Mouse (Mus musculus) kidney, postnatal 25 days (tissue): Measurements from ENCODE around the gene Rad52.

Source experiments
- DNase-seq, 2 experiments: peaks; one replicate each; pipeline ENCODE4 v3.0.0; 2021; ENCODE audit warnings: mixed read lengths in 2 of 2

Gene Rad52

DNA sequence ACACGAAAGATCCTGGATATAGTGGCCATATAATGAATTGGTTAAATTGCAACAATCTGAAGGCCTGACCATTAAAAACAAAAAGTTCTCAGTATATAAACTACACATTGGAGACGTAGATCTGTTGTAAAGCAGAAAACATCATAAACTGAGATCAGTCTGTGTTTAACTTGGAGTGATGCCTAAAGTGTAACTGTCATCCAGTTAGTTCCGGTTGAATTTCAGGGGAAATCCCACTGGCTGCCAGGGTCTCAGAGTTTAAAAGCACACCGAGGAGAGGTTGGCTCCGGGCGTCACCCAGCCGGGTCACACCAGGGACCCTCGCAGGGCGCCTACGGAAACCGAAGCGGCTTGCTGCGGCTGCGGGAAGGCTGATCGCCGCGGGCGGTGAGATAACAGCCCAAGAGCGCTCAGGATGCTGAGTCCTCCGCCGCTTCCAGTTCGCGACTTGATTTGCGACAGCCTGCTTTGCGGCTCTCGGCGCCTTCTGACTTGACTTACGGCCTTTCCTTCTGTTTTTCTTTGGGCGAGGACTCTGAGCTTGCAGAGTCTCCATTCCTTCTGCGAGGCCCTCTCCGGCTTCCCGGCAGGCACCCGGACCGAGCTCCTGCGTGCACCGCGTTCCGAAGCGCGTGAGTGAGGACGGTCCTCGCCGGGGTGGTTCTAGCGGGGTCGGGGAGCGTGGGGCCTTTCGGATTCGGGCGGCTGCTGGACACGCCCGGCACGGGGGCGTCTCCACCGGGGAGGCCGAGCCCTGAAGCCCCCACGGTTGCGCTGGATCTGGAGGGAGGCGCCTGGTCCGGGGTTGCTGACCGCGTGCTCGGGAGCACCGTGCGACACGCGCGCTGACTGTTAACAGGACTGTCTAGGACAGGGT, at the start of gene Rad52:
Gene Rad52, plus strand, starts transcription at position 495 of the 877 bp plus-strand sequence.
- peak; percentile 85 to 93 for DNase-seq

DNA sequence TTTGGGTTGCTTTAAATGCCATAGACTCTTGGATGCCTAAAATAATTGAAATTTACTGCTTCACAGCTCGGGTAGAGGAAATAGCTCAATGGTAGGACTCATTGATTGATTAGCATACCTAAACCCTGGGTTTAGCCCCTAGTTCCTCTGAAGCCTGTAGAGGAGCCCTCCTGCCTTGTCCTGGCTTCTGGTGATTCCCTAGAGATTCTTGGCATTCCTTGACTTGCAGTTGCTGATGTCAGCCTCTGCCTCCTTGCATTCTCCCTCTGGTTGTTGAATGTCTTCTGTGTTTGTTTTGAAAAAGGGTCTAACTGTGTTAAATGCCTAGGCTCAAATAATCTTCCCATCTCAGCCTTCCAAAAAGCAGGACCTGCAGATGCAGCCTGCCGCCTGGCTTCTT, 48.3 kb upstream of the Rad52 start:
- DNase-seq, result no peak

DNA sequence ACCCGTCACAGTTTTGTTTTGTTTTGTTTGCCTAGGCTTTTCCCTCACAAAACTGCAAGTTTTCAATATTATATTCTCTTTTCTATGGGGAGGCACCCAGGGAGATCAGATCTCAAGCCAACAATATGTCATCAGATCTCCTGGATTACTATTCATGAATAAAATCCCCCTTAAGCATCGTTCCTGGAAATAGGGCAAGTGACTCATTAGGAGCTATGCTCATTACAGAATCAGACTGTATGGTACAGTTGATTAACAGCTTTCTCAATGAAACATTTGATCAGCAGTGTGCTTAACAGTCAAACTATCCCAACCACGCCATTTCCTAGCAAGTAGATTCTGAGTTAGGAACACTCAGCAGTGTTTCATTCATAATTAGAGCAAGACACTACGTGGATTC, 47.0 kb upstream of the Rad52 start:
- no peak for DNase-seq

DNA sequence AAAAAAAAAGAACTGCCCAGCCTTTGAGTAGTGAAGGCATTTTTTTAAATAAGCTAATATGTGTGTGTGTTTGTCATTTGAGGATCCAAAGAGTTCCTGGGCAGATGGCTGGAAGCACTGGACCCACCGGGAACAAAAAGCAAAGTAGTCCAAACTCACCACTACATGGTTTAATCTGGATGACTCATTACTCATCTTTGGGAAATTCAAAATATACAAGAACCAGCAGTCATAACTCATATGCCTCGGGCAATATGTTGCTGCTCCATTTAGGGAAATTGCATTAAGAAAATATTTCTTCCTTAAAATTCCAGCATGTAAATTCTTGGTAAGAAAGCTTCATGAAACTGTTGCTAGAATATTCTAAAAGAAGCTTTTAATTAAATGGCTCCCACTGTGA, 42.3 kb upstream of the Rad52 start:
- no peak for DNase-seq

DNA sequence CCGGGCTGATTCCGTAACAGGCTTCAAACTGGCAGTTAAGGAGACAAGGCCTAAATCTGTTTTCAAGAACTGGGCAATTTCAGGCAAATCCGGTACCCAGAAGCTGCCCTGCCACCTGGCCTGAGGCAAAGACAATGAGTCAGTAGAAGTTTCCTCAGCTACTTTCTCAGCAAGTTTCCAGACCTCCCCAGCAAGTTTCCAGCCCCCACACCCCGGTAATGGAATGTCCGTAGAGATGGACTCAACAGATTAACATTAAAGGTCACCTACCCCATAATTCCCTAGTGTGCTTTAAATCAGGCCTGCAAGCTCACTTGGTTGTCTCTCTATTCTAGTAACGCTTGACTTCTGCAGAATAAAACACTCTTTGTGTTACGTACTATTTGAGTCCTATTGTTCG, 41.0 kb upstream of the Rad52 start:
- no peak for DNase-seq

DNA sequence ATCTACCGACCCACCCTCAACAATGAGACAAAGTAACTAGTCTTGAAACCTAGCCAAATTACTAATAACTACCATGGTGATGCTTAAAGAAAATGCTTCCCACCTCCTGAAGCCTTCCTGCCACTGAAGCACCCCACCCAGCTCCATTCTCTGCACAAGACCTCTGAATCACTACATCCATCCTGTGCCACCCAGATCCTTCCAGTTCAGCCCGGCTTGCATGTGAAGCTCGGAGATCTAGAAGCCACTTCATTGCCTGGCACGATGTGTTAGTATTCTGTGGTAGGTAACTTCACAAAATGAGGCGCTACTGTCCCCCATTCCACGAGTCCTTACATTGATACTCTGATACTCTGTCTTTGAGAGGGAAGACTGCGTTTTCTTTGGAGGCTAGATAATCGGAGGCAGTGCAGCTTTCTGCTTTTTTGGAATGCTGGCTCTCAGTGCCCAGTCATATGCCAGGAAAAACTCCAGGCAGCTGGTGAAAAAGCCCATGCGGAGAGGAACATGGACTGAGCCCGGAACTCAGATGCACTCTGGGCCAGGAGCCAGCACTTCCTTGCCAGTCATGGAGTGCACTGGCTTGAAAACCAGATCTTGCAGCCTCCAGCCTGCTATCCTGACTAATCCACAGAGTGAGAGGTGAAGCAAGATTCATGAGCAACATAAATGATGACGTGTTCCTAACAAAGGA, 38.0 kb upstream of the Rad52 start:
- peak; percentile 73 to 86 for DNase-seq

DNA sequence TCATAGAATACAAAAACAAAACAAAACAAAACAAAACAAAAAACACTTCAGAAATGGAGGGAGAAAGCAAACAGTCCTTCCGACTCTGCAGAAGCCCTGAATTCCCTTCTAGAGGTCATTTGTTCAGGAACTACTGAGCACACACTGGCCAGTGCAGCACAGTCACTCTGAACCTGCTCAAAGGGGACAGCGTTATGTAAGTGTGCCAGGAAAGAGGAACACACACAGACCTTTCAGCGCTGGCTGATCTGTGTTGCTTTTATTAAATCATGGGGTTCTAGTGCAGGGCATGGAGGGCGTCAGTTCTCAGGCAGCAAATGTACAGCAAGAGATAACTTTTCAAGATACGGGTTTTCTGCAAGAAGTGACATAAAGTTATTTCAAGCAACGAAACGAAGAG, 19.3 kb upstream of the Rad52 start:
- no peak for DNase-seq

DNA sequence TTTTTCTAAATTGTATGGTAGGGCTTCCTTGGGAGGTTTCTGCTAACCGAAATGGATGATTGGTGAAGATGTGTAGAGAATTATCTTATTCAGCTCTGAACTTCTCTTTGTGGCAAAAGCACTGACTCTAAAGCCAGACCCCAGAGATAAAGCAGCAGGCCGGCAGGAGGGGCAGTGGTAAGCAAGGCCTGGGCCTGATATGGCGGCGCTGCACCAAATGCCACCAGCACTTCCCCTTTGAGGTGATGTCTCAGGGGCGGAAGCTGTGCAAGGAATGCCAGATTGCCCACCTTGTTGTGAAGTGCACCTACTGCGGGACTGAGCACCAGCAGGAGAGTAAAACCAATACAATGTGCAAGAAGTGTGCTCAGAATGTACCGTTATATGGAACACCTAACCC, 9.8 kb upstream of the Rad52 start:
- DNase-seq, result no peak

DNA sequence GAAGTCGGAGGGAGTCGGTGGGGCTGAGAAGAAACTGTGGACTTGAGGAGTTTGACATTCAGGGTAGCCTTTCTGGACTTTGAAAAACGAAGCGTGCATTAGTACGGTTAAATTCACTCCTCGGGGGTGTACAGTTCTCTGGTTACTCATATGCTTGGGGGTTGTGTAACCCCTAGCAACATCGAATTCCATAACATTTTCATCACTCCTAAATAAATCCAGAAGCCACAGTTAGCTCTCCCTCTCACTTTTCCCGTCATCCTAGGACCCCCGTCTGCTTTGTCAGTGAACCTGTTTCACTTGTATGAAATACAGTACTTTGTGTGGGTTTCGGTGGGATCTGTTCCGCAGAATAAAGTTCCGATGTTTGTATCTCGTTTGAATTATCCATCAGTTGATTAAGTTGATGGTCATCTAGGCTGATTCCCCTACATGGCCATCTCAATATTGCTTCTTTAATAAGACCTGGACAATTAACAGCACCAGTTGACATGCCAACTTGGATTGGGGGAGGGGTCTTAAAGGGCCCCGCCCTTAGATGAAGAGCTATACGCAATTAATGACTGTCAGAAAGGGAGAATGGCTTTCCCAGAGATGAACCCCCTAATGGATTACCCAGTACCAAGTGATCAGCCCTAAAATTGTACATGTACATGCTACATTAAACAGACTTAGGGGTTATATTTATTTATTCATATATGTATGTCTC, 737 bp downstream of the Rad52 start:
- DNase-seq, result no peak

DNA sequence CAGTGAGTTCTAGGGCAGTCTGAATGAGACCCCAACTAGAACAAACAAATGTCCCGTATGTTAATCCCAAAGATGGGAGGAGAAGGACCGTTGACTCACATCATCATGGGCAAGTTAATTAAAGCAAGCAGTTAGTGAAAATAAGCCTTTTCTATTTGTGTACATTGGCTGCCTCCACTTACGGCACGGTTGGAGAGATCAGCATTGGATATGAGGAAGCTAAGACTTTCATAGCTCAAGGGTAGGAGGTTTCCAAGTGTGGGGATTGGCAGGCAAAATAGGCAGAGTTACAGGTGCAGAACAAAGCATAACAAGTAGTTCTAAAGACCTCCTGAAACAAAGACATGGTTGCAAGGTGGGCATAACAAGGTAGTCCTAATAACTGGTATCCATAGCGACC, 3.0 kb downstream of the Rad52 start:
- no peak for DNase-seq

DNA sequence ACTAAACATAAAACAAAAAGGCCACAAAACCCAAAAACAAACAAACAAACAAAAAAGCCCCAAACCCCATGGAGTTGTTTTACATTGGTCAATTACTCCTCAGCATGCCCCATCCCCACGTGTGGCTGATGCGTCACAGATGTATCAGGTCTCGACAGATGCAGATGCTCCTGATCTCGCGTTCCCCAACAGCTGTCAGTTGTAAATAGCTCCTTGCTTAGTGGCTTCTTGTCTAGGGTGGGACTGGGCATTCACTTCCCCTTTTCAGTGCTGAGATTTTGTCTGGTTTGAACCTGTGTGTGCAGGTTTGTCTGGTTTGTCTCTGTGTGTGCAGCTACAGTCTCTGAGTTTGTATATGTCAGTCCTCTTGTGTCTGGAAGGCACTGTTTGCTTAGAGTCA, 9.5 kb downstream of the Rad52 start:
- no peak for DNase-seq

DNA sequence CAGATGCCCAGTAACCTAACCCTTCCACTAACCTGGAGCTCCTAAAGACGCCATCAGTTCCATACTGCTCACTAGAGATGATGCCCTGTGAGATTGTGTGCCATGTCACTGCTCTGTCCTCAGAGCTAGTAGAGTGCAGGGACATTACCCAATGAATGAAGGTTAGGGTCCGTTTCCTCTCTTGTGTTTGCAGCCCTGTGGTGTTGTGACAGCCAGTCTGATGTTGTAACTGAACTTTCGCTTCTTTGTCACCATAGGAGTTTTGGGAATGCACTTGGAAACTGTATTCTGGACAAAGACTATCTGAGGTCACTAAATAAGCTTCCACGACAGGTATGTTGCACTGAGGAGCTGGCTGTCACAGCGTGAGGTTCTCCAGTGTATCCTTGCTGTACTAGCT, 13.2 kb downstream of the Rad52 start:
- DNase-seq, result no peak

DNA sequence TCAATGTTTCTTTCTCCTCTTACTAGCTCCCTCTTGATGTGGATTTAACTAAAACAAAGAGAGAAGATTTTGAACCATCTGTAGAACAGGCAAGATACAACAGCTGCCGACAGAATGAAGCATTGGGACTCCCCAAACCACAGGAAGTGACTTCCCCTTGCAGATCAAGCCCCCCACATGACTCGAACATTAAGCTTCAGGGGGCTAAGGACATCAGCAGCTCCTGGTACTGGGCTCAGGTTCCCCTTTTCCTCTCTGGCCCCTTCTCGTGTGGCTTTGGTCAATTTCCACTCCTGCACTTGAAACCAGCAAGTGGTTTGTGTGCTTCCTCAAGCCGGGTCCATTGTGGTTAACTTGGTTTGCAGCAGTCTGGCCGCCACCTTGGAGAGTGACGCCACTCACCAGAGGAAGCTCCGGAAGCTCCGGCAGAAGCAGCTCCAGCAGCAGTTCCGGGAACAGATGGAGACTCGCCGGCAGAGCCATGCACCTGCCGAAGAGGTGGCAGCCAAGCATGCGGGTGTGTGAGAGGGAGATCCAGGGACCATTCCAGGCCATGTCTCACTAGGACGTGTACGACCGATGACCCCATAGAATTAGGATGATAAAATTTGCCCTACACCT, 16.2 kb downstream of the Rad52 start:
- DNase-seq, result peak in 1 of 2 experiments; percentile 42

DNA sequence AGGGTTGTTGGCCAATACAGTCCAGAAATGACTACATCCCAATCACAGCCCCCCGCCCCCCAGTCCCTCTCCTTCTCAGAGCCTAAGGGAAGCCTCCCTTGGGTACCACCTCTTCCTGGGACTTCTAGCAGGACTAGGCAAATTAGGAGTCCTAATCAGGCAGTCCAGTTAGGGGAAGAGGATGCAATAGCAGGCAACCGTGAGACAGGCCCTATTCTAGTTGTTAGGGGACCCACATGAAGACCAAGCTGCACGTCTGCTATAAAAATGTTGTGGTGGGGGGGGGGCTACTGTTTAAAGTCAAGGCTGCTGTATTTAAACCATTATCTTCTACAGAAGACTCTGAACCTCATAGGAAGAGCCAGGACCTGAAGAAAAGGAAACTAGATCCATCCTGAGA, 19.6 kb downstream of the Rad52 start:
- DNase-seq, result no peak

DNA sequence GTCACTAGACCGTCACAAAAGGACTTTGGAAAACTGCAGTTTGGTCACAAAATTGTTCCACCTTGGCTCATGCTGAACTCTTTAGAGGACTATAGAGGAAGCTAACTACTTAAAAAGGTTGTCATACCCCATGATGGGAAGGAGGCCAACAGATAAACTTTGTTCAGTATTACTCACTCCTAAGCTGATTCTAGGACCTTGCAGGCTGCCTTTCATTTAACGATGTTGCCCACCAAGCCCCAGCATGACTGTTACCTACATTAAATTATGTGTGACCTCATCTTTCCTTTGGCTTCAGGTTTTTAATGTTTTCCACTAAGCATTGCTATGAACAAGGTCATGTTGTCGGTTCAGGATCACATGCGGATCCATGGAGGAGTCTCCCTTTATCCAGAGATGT, 20.0 kb downstream of the Rad52 start:
- no peak for DNase-seq

DNA sequence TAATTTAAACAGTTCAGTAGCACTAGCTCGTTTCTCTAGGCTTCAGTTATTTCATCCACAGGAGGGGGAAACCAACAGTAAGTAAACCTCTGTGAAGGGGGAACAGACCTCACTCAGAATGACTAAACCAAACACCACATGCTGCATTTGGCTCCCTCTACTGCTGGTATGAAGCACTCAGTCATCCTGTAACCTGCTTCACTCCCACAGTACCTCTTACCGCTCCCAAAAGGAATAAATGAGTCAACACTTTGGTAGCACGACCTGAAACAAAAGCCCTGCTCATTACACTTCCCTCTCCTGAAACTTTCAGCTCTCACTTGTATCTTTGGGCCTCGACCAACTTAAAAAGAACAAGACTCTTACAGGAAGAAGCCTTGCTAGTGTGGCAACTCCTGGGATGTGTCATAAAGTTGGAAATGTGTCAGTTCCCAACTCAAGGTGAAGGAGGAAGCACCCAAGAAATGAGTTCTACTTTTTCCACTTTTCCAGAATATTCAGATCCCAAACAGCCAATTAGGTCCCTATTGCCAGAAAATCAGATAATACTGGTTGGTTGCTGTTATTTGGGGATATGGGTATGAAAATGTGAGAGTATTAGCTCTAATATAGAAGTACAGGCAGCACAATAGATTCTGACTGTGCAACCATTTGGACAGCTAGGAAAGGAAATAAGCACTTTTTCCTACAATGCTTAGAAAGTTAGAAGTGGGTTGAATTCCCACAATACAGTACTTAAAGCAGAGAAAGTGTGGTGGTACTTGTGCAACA, 21.9 kb downstream of the Rad52 start:
- no peak for DNase-seq
